Mouse (Mus musculus): ENCODE results near the gene Pfkp. TPM values are rescaled to one million over a fixed set of nuclear protein-coding genes. Genes with fewer than 3 reads are reported as not detected.

Pfkp gene
- 470 and 501 TPM in 2 replicates for polyA plus RNA-seq (2015; fragmentation: Nextera tagmentation; extraction: Ambion mirVana)

GRCm38 (mm10) chr13:6648669-6649233 is at the start of gene Pfkp:
Gene Pfkp (minus strand): TSS chr13:6648777.
- peak within 1 kb of the TSS; percentile 85 for H3K9ac ChIP-seq (ENCODE audit: low read depth, low read length)
- peak within 1 kb of the TSS; percentile 94 for H3K4me2 ChIP-seq (ENCODE audit: low read length)
- peak within 1 kb of the TSS; percentile 80 for H3K4me3 ChIP-seq (ENCODE audit: low read depth, low read length)
- H3K9me3 ChIP-seq (replicated peaks; ENCODE audit: control insufficient read depth, low read length, poor library complexity, severe bottlenecking), result no peaks in the 10 kb centered on the region
- no peaks in the 10 kb centered on the region for H3K27me3 ChIP-seq (ENCODE audit: control insufficient read depth, insufficient read depth, low read depth, low read length)
- ATAC-seq, result peak; percentile 96
- WGBS, result 3% methylated on average over 34 of the region's 34 CpGs
- peaks cover 10% of the 10 kb centered on the region for H3K4me1 ChIP-seq (ENCODE audit: control insufficient read depth, insufficient read depth, low read length)
- H3K36me3 ChIP-seq (ENCODE audit: control insufficient read depth, insufficient read depth, low read length), result no peaks in the 10 kb centered on the region
- H3K27ac ChIP-seq (ENCODE audit: low read length), result peak within 1 kb of the TSS; percentile 89

GRCm38 (mm10) chr13:6690607-6691006 is 42.0 kb upstream of the Pfkp start:
- Histone ChIP-seq H3K9ac (ENCODE audit: low read depth, low read length) (no peak overlapping the region), H3K27me3 (ENCODE audit: control insufficient read depth, insufficient read depth, low read depth, low read length) (no peaks in the 10 kb centered on the region), H3K36me3 (ENCODE audit: control insufficient read depth, insufficient read depth, low read length) (no peaks in the 10 kb centered on the region), H3K4me1 (ENCODE audit: control insufficient read depth, insufficient read depth, low read length) (no peaks in the 10 kb centered on the region), H3K4me3 (ENCODE audit: low read depth, low read length) (no peak overlapping the region), H3K9me3 (replicated peaks; ENCODE audit: control insufficient read depth, low read length, poor library complexity, severe bottlenecking) (no peaks in the 10 kb centered on the region), H3K27ac (ENCODE audit: low read length) (no peak overlapping the region), H3K4me2 (ENCODE audit: low read length) (no peak overlapping the region)
- 84% methylated on average over 3 of the region's 3 CpGs for WGBS
- ATAC-seq, result 0 out of 2 replicates have a peak, but pooled peaks have one; percentile 11

- Histone ChIP-seq H3K9me3 (replicated peaks; ENCODE audit: control insufficient read depth, low read length, poor library complexity, severe bottlenecking) (no peaks in the 10 kb centered on the region), H3K4me3 (ENCODE audit: low read depth, low read length) (no peak overlapping the region), H3K27me3 (ENCODE audit: control insufficient read depth, insufficient read depth, low read depth, low read length) (no peaks in the 10 kb centered on the region), H3K27ac (ENCODE audit: low read length) (no peak overlapping the region), H3K4me1 (ENCODE audit: control insufficient read depth, insufficient read depth, low read length) (no peaks in the 10 kb centered on the region), H3K9ac (ENCODE audit: low read depth, low read length) (no peak overlapping the region), H3K4me2 (ENCODE audit: low read length) (no peak overlapping the region), H3K36me3 (ENCODE audit: control insufficient read depth, insufficient read depth, low read length) (no peaks in the 10 kb centered on the region)
- ATAC-seq, result 0 out of 2 replicates have a peak, but pooled peaks have one; percentile 15
- 65% methylated on average over 4 of the region's 4 CpGs for WGBS
Observed at GRCm38 (mm10) chr13:6689962-6690361, 41.4 kb upstream of the Pfkp start.

GRCm38 (mm10) chr13:6688790-6689433 is 40.3 kb upstream of the Pfkp start:
- H3K4me1 ChIP-seq (ENCODE audit: control insufficient read depth, insufficient read depth, low read length), result no peaks in the 10 kb centered on the region
- H3K36me3 ChIP-seq (ENCODE audit: control insufficient read depth, insufficient read depth, low read length), result no peaks in the 10 kb centered on the region
- no peak overlapping the region for H3K4me3 ChIP-seq (ENCODE audit: low read depth, low read length)
- no peaks in the 10 kb centered on the region for H3K27me3 ChIP-seq (ENCODE audit: control insufficient read depth, insufficient read depth, low read depth, low read length)
- no peak overlapping the region for H3K9ac ChIP-seq (ENCODE audit: low read depth, low read length)
- 46% methylated on average over 7 of the region's 7 CpGs for WGBS
- no peak overlapping the region for H3K4me2 ChIP-seq (ENCODE audit: low read length)
- no peaks in the 10 kb centered on the region for H3K9me3 ChIP-seq (replicated peaks; ENCODE audit: control insufficient read depth, low read length, poor library complexity, severe bottlenecking)
- no peak overlapping the region for H3K27ac ChIP-seq (ENCODE audit: low read length)
- ATAC-seq, result peak; percentile 83

GRCm38 (mm10) chr13:6666887-6667286 is 18.3 kb upstream of the Pfkp start:
- no peak for ATAC-seq
- WGBS, result 84% methylated on average over 4 of the region's 4 CpGs
- Histone ChIP-seq H3K9me3 (replicated peaks; ENCODE audit: control insufficient read depth, low read length, poor library complexity, severe bottlenecking) (no peaks in the 10 kb centered on the region), H3K27ac (ENCODE audit: low read length) (no peak overlapping the region), H3K4me3 (ENCODE audit: low read depth, low read length) (no peak overlapping the region), H3K4me1 (ENCODE audit: control insufficient read depth, insufficient read depth, low read length) (no peaks in the 10 kb centered on the region), H3K36me3 (ENCODE audit: control insufficient read depth, insufficient read depth, low read length) (no peaks in the 10 kb centered on the region), H3K4me2 (ENCODE audit: low read length) (no peak overlapping the region), H3K9ac (ENCODE audit: low read depth, low read length) (no peak overlapping the region), H3K27me3 (ENCODE audit: control insufficient read depth, insufficient read depth, low read depth, low read length) (no peaks in the 10 kb centered on the region)

- H3K4me2 ChIP-seq (ENCODE audit: low read length), result no peak overlapping the region
- WGBS, result 100% methylated on average over 1 of the region's 1 CpGs
- ATAC-seq, result no peak
Observed at GRCm38 (mm10) chr13:6665506-6665905, 16.9 kb upstream of the Pfkp start.

GRCm38 (mm10) chr13:6664216-6664615 is 15.6 kb upstream of the Pfkp start:
- WGBS, result 65% methylated on average over 5 of the region's 5 CpGs
- ATAC-seq, result no peak
- Histone ChIP-seq H3K27me3 (ENCODE audit: control insufficient read depth, insufficient read depth, low read depth, low read length) (no peaks in the 10 kb centered on the region), H3K9me3 (replicated peaks; ENCODE audit: control insufficient read depth, low read length, poor library complexity, severe bottlenecking) (no peaks in the 10 kb centered on the region), H3K4me2 (ENCODE audit: low read length) (no peak overlapping the region), H3K4me1 (ENCODE audit: control insufficient read depth, insufficient read depth, low read length) (no peaks in the 10 kb centered on the region), H3K36me3 (ENCODE audit: control insufficient read depth, insufficient read depth, low read length) (no peaks in the 10 kb centered on the region), H3K4me3 (ENCODE audit: low read depth, low read length) (no peak overlapping the region), H3K27ac (ENCODE audit: low read length) (no peak overlapping the region), H3K9ac (ENCODE audit: low read depth, low read length) (no peak overlapping the region)

More at GRCm38 (mm10) chr13:6665506-6665905, 16.9 kb upstream of the Pfkp start:
- no peak overlapping the region for H3K9ac ChIP-seq (ENCODE audit: low read depth, low read length)
- H3K4me1 ChIP-seq (ENCODE audit: control insufficient read depth, insufficient read depth, low read length), result no peaks in the 10 kb centered on the region
- H3K4me3 ChIP-seq (ENCODE audit: low read depth, low read length), result no peak overlapping the region
- no peaks in the 10 kb centered on the region for H3K27me3 ChIP-seq (ENCODE audit: control insufficient read depth, insufficient read depth, low read depth, low read length)
- H3K9me3 ChIP-seq (replicated peaks; ENCODE audit: control insufficient read depth, low read length, poor library complexity, severe bottlenecking), result no peaks in the 10 kb centered on the region
- no peaks in the 10 kb centered on the region for H3K36me3 ChIP-seq (ENCODE audit: control insufficient read depth, insufficient read depth, low read length)
- no peak overlapping the region for H3K27ac ChIP-seq (ENCODE audit: low read length)

GRCm38 (mm10) chr13:6659314-6659713 is 10.7 kb upstream of the Pfkp start:
- H3K4me3 ChIP-seq (ENCODE audit: low read depth, low read length), result no peak overlapping the region

GRCm38 (mm10) chr13:6657300-6657699 is 8.7 kb upstream of the Pfkp start:
- H3K9me3 ChIP-seq (replicated peaks; ENCODE audit: control insufficient read depth, low read length, poor library complexity, severe bottlenecking), result no peaks in the 10 kb centered on the region
- WGBS, result 84% methylated on average over 2 of the region's 2 CpGs
- no peak for ATAC-seq
- H3K4me3 ChIP-seq (ENCODE audit: low read depth, low read length), result no peak overlapping the region
- H3K27me3 ChIP-seq (ENCODE audit: control insufficient read depth, insufficient read depth, low read depth, low read length), result no peaks in the 10 kb centered on the region
- H3K36me3 ChIP-seq (ENCODE audit: control insufficient read depth, insufficient read depth, low read length), result no peaks in the 10 kb centered on the region
- no peak overlapping the region for H3K27ac ChIP-seq (ENCODE audit: low read length)
- H3K9ac ChIP-seq (ENCODE audit: low read depth, low read length), result no peak overlapping the region
- H3K4me1 ChIP-seq (ENCODE audit: control insufficient read depth, insufficient read depth, low read length), result no peaks in the 10 kb centered on the region
- no peak overlapping the region for H3K4me2 ChIP-seq (ENCODE audit: low read length)

More at GRCm38 (mm10) chr13:6659314-6659713, 10.7 kb upstream of the Pfkp start:
- no peaks in the 10 kb centered on the region for H3K4me1 ChIP-seq (ENCODE audit: control insufficient read depth, insufficient read depth, low read length)
- no peaks in the 10 kb centered on the region for H3K9me3 ChIP-seq (replicated peaks; ENCODE audit: control insufficient read depth, low read length, poor library complexity, severe bottlenecking)
- ATAC-seq, result no peak
- no peak overlapping the region for H3K4me2 ChIP-seq (ENCODE audit: low read length)
- H3K27ac ChIP-seq (ENCODE audit: low read length), result no peak overlapping the region
- H3K9ac ChIP-seq (ENCODE audit: low read depth, low read length), result no peak overlapping the region
- 93% methylated on average over 6 of the region's 6 CpGs for WGBS
- no peaks in the 10 kb centered on the region for H3K27me3 ChIP-seq (ENCODE audit: control insufficient read depth, insufficient read depth, low read depth, low read length)
- no peaks in the 10 kb centered on the region for H3K36me3 ChIP-seq (ENCODE audit: control insufficient read depth, insufficient read depth, low read length)
